8 mouse cellular contexts compared by ENCODE assay signal in the genomic region with DNA sequence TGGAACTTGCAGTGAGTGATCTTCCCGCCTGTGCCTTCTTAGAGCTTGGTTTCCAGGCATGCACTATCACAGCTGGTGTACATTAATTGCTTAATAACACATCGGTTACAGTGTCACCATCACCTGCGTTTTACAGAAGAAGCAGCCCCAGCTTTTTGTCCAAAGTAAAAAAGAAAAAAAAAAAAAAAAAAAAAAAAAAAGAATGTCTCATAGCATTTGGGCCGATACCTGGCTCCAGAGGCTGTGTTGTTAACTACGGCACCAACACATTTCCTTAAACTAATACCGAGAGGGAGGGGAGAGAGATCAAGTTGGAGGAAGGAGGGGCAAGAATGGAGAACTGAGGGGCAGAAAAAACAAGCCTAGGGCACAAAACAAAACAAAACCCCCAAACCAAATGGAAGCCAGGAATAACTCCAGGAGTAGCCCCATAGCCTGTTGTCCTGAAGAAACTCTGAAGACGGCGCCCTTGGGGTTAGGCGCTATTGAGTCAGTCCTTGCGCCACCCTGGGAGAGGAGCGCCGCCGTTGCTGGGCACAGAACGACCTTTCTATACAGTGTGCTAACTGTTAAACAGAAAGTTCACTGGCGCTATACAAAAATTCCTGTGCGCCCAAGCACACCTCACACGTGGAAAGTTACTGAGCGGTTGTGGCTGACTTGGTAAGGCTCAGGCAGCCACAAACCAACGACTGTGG. TPM values are rescaled to one million over a fixed set of nuclear protein-coding genes. Genes with fewer than 3 reads are reported as not detected.
DNase-seq lines count a peak whose midpoint lies in the region; ATAC-seq and TF ChIP-seq lines count a peak whose summit lies in the region.

No protein-coding gene starts in this region.

- peak; percentile 47 for ATAC-seq in erythroblast, adult 5-6 weeks (replicated peaks; ENCODE audit: low FRiP score, poor library complexity, severe bottlenecking)

- H3K27ac ChIP-seq in left cerebral cortex, adult 2 months = no peak overlapping the region

- H3K4me3 ChIP-seq in left cerebral cortex, adult 2 months = no peak overlapping the region

- peak; percentile 13 for DNase-seq in left cerebral cortex, postnatal 4 days
- no peak for DNase-seq in left cerebral cortex, adult 2 months (ENCODE audit: extremely low spot score in 1 of 2, low spot score in 2 of 2)
- peak; percentile 33 for DNase-seq in kidney, adult 9 months
- peak; percentile 25 for DNase-seq in lung, postnatal 14 days
- peak; percentile 48 to 65 for DNase-seq in spleen, postnatal 36 days (ENCODE audit: low spot score in 2 of 2)
- DNase-seq in gastrocnemius, postnatal 4 days (ENCODE audit: low spot score in 2 of 2) = no peak
- no peak for DNase-seq in layer of hippocampus, postnatal 10 days (ENCODE audit: low spot score in 2 of 2)

- no peak for TF ChIP-seq CTCF in left cerebral cortex, adult 2 months (IDR thresholded peaks at IDR 0.05)

- intact Hi-C loops in left cerebral cortex, postnatal 4 days (cut with DNase I) = loop anchor here (5.0 to 10.0 kb wide), 3 partner anchors 157 to 497 kb away; a partner anchor contains a TSS
- intact Hi-C loops in left cerebral cortex, adult 2 months (cut with DNase I) = loop anchor here (5.0 to 10.0 kb wide), 3 partner anchors 90 to 487 kb away; no protein-coding TSS in a partner anchor

RNA-seq across cellular contexts. Expression of a gene that starts 0.6 kb away (rescaled TPM):
- total RNA-seq in left cerebral cortex, postnatal 4 days (2021) = 100 to 1,000 TPM; 535 to 639 TPM
- total RNA-seq in left cerebral cortex, adult 2 months (2021) = 1 to 10 TPM; 6.4 to 9.2 TPM
- total RNA-seq in erythroblast, adult 5-6 weeks (2015; ENCODE audit: low replicate concordance) = 3,214 and 3,327 TPM in 2 replicates
- 4,146 and 5,406 TPM in 2 replicates for total RNA-seq in erythroblast, adult 5-6 weeks (2017; ENCODE audit: low replicate concordance)
- total RNA-seq in gastrocnemius, postnatal 4 days (2021) = 10 to 100 TPM; 38.4 to 41.3 TPM
- total RNA-seq in layer of hippocampus, postnatal 10 days (2021) = 100 to 1,000 TPM; 112 to 116 TPM

RNA-seq across cellular contexts. Expression of a gene that starts 36.7 kb away (rescaled TPM):
- 10 to 100 TPM; 45.2 to 52.1 TPM for total RNA-seq in left cerebral cortex, postnatal 4 days (2021)
- 10 to 100 TPM; 43.4 to 50.4 TPM for total RNA-seq in left cerebral cortex, adult 2 months (2021)
- total RNA-seq in erythroblast, adult 5-6 weeks (2015; ENCODE audit: low replicate concordance) = 5.6 and 15.4 TPM in 2 replicates
- 8.9 and 11.0 TPM in 2 replicates for total RNA-seq in erythroblast, adult 5-6 weeks (2017; ENCODE audit: low replicate concordance)
- 10 to 100 TPM; 69.1 to 70.4 TPM for total RNA-seq in gastrocnemius, postnatal 4 days (2021)
- 10 to 100 TPM; 49.2 to 52.0 TPM for total RNA-seq in layer of hippocampus, postnatal 10 days (2021)

RNA-seq across cellular contexts. Expression of a gene that starts 53.6 kb away (rescaled TPM):
- total RNA-seq in left cerebral cortex, postnatal 4 days (2021) = 1 to 10 TPM; 4.9 TPM
- 1 to 10 TPM in 1 of 2 experiments, not detected in 1; 7.5 TPM for total RNA-seq in left cerebral cortex, adult 2 months (2021)
- total RNA-seq in erythroblast, adult 5-6 weeks (2015; ENCODE audit: low replicate concordance) = 12.9 and 13.4 TPM in 2 replicates
- total RNA-seq in erythroblast, adult 5-6 weeks (2017; ENCODE audit: low replicate concordance) = 1.3 and 3.3 TPM in 2 replicates
- 1 to 10 TPM in 1 of 2 experiments, not detected in 1; 7.0 TPM for total RNA-seq in gastrocnemius, postnatal 4 days (2021)
- 1 to 10 TPM in 1 of 2 experiments, not detected in 1; 4.1 TPM for total RNA-seq in layer of hippocampus, postnatal 10 days (2021)

Comparison
In these comparisons a context has a peak if more than half of its experiments do, and no peak if none do; other contexts are left out.
1. DNase-seq: peak in left cerebral cortex, postnatal 4 days (single experiment), kidney, adult 9 months (single experiment), lung, postnatal 14 days (single experiment) and spleen, postnatal 36 days (2 of 2); none in left cerebral cortex, adult 2 months (0 of 2), gastrocnemius, postnatal 4 days (0 of 2) and layer of hippocampus, postnatal 10 days (0 of 2).
2. RNA of a gene that starts 0.6 kb away (total RNA-seq): 3,214 to 5,406 TPM in erythroblast, adult 5-6 weeks; 535 to 639 TPM in left cerebral cortex, postnatal 4 days, 112 to 116 TPM in layer of hippocampus, postnatal 10 days, 38.4 to 41.3 TPM in gastrocnemius, postnatal 4 days and 6.4 to 9.2 TPM in left cerebral cortex, adult 2 months; every median in the first group is over 4 times any median in the second.